In genomic region chr1:174502031-174502845, GRCm38 (mm10) we compare ENCODE assay signal across 8 mouse cellular contexts. TPM values are rescaled to one million over a fixed set of nuclear protein-coding genes. Genes with fewer than 3 reads are reported as not detected.
A peak's percentile ranks its signal among the peaks of the same experiment; 100 is the strongest.
DNase-seq lines count a peak whose midpoint lies in the region; ATAC-seq and TF ChIP-seq lines count a peak whose summit lies in the region.

No protein-coding gene starts in this region.

- WGBS in kidney, postnatal 0 days = under 1% methylated on average over 40 of the region's 40 CpGs
- WGBS in intestine, embryonic 15.5 days = under 1% methylated on average over 40 of the region's 40 CpGs
- under 1% methylated on average over 40 of the region's 40 CpGs for WGBS in limb, embryonic 15.5 days
- under 1% methylated on average over 40 of the region's 40 CpGs for WGBS in neural tube, embryonic 13.5 days

- peak; percentile 12; the same call in 1 of the 2 replicates for TF ChIP-seq CTCF in kidney, postnatal 0 days (IDR thresholded peaks at IDR 0.05; ENCODE audit: low read depth)

- peak; percentile 50 for DNase-seq in kidney, postnatal 0 days (ENCODE audit: low spot score)
- DNase-seq in kidney, adult 9 months = no peak
- peak; percentile 70 for DNase-seq in cerebellum, adult 9-11 months
- DNase-seq in frontal cortex, adult 2 months (ENCODE audit: extremely low spot score in 1 of 2, low spot score in 1 of 2) = peak; percentile 52 to 75
- DNase-seq in thymus, postnatal 36 days = peak; percentile 17 to 20

- H3K9ac ChIP-seq in kidney, postnatal 0 days (ENCODE audit: low read depth, low read length) = peak overlapping the region; percentile 27
- H3K9ac ChIP-seq in intestine, embryonic 15.5 days = peak overlapping the region; percentile 44
- H3K9ac ChIP-seq in limb, embryonic 15.5 days = peak overlapping the region; percentile 26; the same call in 1 of the 2 replicates
- peak overlapping the region; percentile 88 for H3K9ac ChIP-seq in neural tube, embryonic 13.5 days

- H3K27me3 ChIP-seq in kidney, postnatal 0 days (ENCODE audit: insufficient read depth, low read length) = peaks cover 6% of the 10 kb centered on the region; the same call in 1 of the 2 replicates
- H3K27me3 ChIP-seq in intestine, embryonic 15.5 days (replicated peaks) = peaks cover 3% of the 10 kb centered on the region; the same call in 1 of the 2 replicates
- peaks cover 19% of the 10 kb centered on the region for H3K27me3 ChIP-seq in limb, embryonic 15.5 days
- no peaks in the 10 kb centered on the region for H3K27me3 ChIP-seq in neural tube, embryonic 13.5 days

- no peaks in the 10 kb centered on the region for H3K36me3 ChIP-seq in kidney, postnatal 0 days (ENCODE audit: insufficient read depth, low read length)
- H3K36me3 ChIP-seq in intestine, embryonic 15.5 days = no peaks in the 10 kb centered on the region
- H3K36me3 ChIP-seq in limb, embryonic 15.5 days = no peaks in the 10 kb centered on the region
- no peaks in the 10 kb centered on the region for H3K36me3 ChIP-seq in neural tube, embryonic 13.5 days

- H3K4me1 ChIP-seq in kidney, postnatal 0 days (replicated peaks; ENCODE audit: insufficient read depth, low read length) = peaks cover 10% of the 10 kb centered on the region
- H3K4me1 ChIP-seq in intestine, embryonic 15.5 days (replicated peaks) = peaks cover 19% of the 10 kb centered on the region
- peaks cover 22% of the 10 kb centered on the region for H3K4me1 ChIP-seq in limb, embryonic 15.5 days
- H3K4me1 ChIP-seq in neural tube, embryonic 13.5 days (replicated peaks) = peaks cover 37% of the 10 kb centered on the region

- H3K4me2 ChIP-seq in kidney, postnatal 0 days (ENCODE audit: low read length) = peak overlapping the region; percentile 95
- H3K4me2 ChIP-seq in intestine, embryonic 15.5 days (replicated peaks) = peak overlapping the region; percentile 88
- H3K4me2 ChIP-seq in limb, embryonic 15.5 days = peak overlapping the region; percentile 96
- H3K4me2 ChIP-seq in neural tube, embryonic 13.5 days = peak overlapping the region; percentile 96

- peak overlapping the region; percentile 43 for H3K4me3 ChIP-seq in kidney, postnatal 0 days (replicated peaks; ENCODE audit: low read depth, low read length)
- H3K4me3 ChIP-seq in intestine, embryonic 15.5 days (replicated peaks) = peak overlapping the region; percentile 48
- peak overlapping the region; percentile 50 for H3K4me3 ChIP-seq in limb, embryonic 15.5 days
- peak overlapping the region; percentile 74 for H3K4me3 ChIP-seq in neural tube, embryonic 13.5 days

- no peak overlapping the region for H3K27ac ChIP-seq in kidney, postnatal 0 days
- H3K27ac ChIP-seq in intestine, embryonic 15.5 days = peak overlapping the region; percentile 2; the same call in 1 of the 2 replicates
- H3K27ac ChIP-seq in limb, embryonic 15.5 days = no peak overlapping the region
- peak overlapping the region; percentile 93 for H3K27ac ChIP-seq in neural tube, embryonic 13.5 days (replicated peaks)

- no peaks in the 10 kb centered on the region for H3K9me3 ChIP-seq in kidney, postnatal 0 days (replicated peaks; ENCODE audit: low read length)
- no peaks in the 10 kb centered on the region for H3K9me3 ChIP-seq in intestine, embryonic 15.5 days
- no peaks in the 10 kb centered on the region for H3K9me3 ChIP-seq in limb, embryonic 15.5 days
- no peaks in the 10 kb centered on the region for H3K9me3 ChIP-seq in neural tube, embryonic 13.5 days

- peak; percentile 53 for ATAC-seq in kidney, postnatal 0 days (replicated peaks; ENCODE audit: low FRiP score, low read depth)
- ATAC-seq in intestine, embryonic 15.5 days = peak; percentile 62
- no peak for ATAC-seq in limb, embryonic 15.5 days (ENCODE audit: insufficient number of reproducible peaks, low FRiP score, low TSS enrichment, low read depth)
- peak; percentile 72 for ATAC-seq in neural tube, embryonic 13.5 days (ENCODE audit: low read depth)

RNA-seq across cellular contexts. Expression of gene Fmn2, which starts 0.6 kb away (rescaled TPM):
- 0.14 and 0.33 TPM in 2 replicates for polyA plus RNA-seq in kidney, postnatal 0 days (2015; fragmentation: Nextera tagmentation; extraction: Ambion mirVana)
- 29.6 and 32.0 TPM in 2 replicates for polyA plus RNA-seq in frontal cortex, adult 2 months (2012; rRNA removed)
- polyA plus RNA-seq in intestine, embryonic 15.5 days (2015; fragmentation: Nextera tagmentation; extraction: Ambion mirVana) = 0.89 and 1.2 TPM in 2 replicates
- polyA plus RNA-seq in limb, embryonic 15.5 days (2015; fragmentation: Nextera tagmentation; extraction: Ambion mirVana) = 0.78 and 0.83 TPM in 2 replicates
- polyA plus RNA-seq in neural tube, embryonic 13.5 days (2015; fragmentation: Nextera tagmentation; extraction: Ambion mirVana) = 8.1 and 8.5 TPM in 2 replicates

Comparison
In these comparisons a context has a peak if more than half of its experiments do, and no peak if none do; other contexts are left out.
1. H3K27ac ChIP-seq: peak in intestine, embryonic 15.5 days (single experiment) and neural tube, embryonic 13.5 days (single experiment); none in kidney, postnatal 0 days (single experiment) and limb, embryonic 15.5 days (single experiment).
2. H3K9ac ChIP-seq: peak in every context shown above with its lines; median percentile 88 in neural tube, embryonic 13.5 days; 44 in intestine, embryonic 15.5 days; 27 in kidney, postnatal 0 days; 26 in limb, embryonic 15.5 days.
3. Peak in every context shown above with its lines, with median percentiles within 50 percentile points of each other: H3K4me2 ChIP-seq and H3K4me3 ChIP-seq.